Mouse (Mus musculus) brain, adult 2 months (tissue): ENCODE data around the gene Hist1h4f.

Experiments
- DNase-seq: peaks from one replicate; pipeline ENCODE4 v3.0.0; 2011; ENCODE audit warnings: low read depth, low spot score

Gene Hist1h4f

DNA sequence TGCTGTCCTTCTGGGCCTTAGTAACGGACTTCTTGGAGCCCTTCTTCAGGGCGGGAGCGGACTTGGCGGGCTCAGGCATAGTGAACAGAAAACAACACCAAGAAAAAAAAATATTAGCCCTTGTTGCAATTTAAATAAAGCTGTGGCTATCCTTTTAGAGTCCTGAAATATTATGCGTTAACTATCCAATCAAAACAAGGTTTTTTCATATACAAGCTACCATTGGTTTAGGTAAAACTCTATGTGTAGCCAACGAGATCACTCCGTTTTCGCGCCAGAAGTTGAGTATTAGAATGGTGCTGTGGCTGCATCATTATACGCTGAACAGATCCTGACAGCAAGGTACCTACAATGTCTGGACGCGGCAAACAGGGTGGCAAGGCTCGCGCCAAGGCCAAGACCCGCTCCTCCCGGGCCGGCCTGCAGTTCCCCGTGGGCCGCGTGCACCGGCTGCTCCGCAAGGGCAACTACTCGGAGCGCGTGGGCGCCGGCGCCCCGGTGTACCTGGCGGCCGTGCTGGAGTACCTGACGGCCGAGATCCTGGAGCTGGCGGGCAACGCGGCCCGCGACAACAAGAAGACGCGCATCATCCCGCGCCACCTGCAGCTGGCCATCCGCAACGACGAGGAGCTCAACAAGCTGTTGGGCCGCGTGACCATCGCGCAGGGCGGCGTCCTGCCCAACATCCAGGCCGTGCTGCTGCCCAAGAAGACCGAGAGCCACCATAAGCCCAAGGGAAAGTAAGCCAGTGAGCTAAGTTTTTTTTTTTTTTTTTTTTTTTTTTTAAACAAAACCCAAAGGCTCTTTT is 17.7 kb downstream of the Hist1h4f start, which contains the start of gene Hist1h2af:
Gene Hist1h2af, plus strand, starts transcription at position 347 of the 808 bp plus-strand sequence.
- DNase-seq, result peak; percentile 95

DNA sequence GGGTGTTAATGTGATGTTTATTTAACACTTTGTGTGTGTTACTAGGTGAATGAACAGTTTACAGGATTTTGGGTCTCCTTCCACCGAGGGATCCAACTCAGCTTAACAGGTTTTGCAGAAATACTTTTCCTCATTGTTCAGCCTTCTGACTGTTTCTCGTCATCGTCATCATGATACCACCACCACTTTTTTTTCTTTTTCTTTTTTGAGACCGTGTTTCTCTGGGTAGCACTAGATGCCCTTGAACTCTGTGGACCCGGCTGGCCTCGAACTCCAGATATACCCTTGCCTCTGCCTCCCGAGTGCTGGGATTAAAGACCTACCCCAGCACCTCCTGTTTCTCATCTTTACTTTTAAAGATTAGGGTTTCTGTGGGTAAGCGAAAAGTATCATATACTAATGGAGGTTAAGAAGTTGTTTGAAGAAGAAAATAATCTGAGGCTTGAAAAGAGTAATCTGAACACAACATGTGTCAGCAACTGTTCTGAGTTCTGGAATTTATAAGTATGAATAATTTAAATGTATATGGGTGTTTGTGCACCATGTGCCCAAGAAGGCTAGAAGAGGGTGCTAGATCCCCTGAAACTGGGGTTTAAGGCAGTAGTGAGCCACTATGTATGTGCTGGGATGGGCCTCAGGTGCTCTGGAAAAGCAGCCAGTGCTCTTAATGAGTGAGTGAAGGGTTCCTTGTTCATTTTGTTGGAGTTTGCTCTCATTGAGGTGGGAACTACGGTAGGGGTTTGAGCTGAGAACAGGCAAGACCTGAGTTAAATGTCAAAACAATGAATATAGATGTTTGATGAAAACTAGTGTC is 19.0 kb downstream of the Hist1h4f start:
- no peak for DNase-seq

DNA sequence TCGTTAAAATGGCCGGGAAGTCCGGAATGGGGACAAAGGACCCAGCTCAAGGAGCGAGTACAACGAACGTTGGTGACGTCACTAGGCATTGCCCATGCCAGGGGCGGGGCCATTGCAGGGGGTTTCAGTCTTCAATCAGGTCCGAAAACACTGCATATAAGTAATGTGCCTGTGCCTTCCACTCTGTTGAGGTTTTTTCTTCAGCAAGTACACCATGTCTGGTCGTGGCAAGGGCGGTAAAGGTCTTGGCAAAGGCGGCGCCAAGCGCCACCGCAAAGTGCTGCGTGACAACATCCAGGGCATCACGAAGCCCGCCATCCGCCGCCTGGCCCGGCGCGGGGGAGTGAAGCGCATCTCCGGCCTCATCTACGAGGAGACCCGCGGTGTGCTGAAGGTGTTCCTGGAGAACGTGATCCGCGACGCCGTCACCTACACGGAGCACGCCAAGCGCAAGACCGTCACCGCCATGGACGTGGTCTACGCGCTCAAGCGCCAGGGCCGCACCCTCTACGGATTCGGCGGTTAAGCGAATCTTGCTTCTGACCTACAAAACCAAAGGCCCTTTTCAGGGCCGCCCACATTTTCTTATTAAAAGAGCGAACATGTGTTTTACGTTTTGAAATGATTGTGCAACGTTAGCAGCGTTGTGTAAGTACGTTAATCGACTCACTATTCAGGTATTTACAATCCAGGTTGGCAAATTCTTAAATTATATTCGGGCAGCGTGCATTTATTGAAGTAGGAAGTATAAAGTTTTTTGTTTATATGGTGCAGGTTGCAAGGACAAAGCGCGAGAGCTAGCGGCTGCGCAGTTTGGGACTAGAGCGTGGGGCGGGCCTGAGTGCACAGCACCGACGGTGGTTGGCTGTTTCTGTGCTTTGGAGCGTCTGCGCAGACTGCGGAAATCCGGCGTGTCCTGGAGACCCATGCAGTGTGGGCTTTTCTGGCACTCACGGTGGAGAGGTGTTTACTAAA is 20.3 kb downstream of the Hist1h4f start, which contains the start of gene Hist1h4h:
Gene Hist1h4h, plus strand, starts transcription at position 150 of the 975 bp plus-strand sequence.
- peak; percentile 99 for DNase-seq

DNA sequence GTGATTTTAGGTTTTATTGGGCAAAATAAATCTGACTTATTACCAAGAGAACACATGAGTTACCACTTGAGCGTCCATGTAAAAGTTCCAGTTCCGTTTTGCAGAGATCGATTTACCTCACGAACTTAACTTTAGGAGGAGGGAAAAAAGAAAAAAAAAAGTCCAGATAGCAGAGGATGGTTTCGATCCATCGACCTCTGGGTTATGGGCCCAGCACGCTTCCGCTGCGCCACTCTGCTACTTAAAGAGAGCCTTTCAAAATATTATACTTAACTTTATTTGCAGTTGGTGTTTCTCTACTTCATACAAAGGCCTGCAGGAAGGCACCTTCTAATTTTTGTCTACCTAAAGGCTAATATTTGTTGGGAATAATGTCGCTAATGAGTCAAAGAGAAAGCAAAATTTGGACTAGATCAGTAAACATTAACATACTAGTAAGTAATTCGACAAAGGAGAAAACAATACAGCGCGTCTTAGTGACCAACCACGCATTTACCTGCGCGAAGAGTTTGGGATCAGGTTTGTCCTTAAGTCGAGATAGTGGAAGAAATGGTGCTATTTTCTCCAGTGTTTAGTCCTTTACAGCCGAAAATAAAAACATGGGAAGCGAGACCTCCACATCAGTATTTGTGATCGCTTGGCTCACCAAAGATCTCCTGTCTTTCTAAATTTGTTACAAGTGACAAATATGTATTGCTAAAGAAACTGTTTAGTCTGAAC is 21.1 kb downstream of the Hist1h4f start:
- DNase-seq, result peak; percentile 68

DNA sequence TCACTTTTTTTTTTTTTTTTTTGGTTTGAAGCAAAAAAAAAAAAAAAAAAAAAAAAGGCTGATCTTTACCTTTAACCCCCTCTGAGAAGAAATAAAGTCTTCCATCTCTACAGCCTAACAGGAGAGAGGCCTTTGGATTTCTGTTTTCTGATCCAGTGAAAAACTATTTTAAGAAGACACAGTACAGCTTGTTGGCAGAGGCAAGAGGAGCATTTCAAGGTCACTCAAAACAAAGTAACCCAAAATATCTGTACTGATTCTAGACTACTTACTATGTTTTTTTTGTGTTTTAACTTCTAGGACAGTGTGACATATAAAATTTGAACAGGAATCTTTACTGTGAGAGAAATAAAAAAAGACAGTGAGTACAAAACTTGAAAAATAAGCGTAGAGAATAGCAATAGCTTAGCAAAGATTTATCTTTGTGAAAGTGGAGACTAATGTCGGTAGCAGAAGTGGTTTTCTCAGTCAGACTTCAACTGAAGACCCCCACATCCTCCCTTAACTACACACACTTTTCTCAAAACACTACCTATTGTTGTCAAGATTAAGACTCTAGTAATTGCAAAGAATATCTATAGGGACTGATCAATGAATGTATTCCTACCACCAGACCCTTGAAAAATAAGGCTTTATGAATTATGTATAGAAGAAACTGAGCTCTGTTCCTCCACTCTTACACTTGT is 21.8 kb downstream of the Hist1h4f start:
- no peak for DNase-seq

DNA sequence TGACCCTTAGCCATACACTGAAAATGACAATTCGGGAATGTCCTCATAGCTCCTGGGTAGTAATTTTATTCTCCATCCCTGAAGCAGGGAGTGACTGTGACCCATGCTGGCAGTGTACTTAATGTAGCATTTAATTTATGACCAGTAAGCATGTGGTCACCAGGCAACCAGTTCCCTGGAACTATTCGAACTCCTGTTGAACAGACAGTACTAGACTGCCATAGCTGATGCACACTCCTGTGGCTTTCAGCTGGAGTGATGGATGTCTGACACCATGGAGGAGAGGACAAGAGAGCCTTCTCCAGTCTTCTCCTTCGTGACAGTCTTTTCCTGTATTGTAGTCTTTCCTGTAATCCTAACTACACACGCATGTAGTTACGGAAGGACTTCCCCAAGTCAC is 22.4 kb downstream of the Hist1h4f start:
- no peak for DNase-seq

DNA sequence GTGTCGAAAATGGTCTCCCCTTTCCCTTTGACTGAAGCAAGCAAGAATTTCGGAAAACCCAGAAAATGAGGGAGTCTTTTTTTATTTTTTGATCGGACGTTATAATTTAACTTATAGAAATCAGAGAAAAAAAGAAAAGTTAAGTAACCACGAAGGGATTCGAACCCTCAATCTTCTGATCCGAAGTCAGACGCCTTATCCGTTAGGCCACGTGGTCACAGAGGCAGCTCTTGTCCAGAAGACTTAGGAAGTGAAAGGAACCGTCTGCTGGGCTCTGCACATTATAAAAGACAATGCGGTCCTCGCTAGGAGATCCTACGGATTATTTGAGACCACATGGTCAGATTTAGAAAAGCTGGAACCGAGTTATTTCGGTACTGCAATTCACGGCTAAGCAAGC is 25.1 kb downstream of the Hist1h4f start:
- peak; percentile 96 for DNase-seq

DNA sequence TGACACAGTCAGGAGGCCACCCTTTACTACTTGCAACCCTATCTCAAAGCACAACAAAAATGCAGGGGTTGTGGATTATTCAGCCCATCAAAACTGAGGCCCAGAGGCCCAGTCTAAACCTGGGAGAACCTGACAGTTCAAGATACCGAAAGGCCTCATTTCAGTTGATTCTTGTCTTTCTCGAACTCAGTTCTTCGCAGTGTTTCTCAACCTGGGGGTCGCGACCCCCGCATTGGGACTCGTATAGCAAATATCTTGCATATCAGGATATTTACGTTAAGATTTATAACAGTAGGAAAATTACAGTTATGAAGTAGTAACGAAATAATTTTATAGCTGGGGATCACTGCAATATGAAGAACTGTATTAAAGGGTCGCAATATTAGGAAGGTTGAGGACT is 25.5 kb downstream of the Hist1h4f start:
- DNase-seq, result no peak

DNA sequence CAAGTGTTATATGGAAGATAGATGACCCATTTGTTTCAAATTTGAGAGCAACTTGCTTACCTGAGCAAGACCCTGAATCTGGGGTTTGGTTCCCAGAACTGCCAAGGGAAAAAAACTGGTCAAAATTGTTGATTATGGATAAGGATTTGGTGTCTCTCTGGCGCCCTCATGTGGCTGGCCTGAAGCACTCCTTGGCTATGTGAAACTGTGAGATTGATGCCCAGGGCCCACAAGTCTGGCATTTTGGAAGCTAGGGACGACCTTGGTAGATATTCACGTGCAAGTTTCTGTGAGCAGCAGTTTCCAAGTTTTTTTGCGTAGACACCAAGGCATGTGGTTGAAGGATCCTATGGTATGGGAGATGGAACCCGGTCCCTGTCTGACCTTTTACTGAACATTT is 26.8 kb downstream of the Hist1h4f start:
- DNase-seq, result peak; percentile 91

DNA sequence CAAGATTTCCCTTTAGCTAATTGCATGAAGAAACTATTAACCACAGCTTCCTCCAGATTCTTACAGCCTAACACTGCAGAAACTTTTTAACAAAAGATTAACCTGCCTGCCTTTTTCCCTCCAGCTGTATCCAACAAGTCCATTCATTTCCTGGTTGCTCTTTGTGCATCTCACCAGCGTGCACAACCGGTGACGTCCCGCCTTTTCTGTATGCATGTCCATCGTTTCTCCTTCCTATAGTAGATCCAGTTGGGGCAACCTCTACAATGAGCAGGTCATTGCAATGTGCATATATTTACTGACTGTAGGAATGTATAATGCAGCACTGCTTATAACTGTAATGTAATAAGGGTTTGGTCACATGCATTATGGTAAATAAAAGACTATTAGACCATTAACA is 27.5 kb downstream of the Hist1h4f start:
- DNase-seq, result no peak

DNA sequence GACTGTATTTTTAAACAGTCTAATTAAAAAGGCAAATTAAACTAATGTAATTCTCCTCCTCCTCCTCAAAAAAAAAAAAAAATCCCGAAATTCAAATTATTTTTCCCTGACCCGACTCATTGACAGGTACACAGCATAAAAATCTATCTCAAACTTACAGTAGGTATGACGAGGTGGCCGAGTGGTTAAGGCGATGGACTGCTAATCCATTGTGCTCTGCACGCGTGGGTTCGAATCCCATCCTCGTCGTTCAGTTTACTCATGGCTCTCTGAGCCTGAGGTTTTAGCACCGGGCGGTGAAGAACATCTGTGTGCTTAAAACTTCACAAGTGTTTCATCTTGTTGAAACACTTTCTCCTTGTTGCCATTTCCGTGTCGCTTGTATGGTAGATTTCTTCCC is 29.7 kb downstream of the Hist1h4f start:
- peak; percentile 85 for DNase-seq

DNA sequence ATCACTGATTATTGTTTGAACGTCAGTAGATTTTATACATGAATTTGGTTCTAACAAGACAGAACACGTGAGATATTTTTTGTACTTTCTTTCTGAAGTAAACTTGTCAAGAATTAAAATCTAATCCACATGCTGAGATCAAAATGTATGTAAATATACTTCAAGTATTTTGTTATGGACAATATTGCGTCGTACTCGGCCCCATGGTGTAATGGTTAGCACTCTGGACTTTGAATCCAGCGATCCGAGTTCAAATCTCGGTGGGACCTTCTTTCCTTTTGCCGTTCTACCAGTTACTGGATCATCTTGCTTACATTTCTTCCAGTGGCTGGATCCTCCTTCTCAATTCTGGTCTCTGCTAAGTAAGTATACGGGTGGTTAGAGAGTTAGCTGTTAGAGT is 32.0 kb downstream of the Hist1h4f start:
- peak; percentile 78 for DNase-seq

DNA sequence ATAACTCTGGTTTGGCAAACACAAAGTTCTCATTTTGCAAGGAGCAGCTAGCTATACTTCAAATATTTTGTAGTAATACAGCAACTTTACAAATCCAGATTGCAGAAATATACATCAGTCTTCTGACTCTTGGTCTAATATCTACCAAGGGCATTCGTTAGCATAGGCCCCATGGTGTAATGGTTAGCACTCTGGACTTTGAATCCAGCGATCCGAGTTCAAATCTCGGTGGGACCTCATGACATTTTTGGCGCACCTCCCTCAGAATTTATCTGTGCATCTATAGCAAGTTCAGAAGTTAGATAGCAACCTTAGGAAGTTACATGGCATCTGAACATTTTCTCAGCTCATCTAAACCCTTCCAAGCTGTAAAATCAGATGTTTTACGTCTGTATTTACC is 32.6 kb downstream of the Hist1h4f start:
- peak; percentile 79 for DNase-seq

DNA sequence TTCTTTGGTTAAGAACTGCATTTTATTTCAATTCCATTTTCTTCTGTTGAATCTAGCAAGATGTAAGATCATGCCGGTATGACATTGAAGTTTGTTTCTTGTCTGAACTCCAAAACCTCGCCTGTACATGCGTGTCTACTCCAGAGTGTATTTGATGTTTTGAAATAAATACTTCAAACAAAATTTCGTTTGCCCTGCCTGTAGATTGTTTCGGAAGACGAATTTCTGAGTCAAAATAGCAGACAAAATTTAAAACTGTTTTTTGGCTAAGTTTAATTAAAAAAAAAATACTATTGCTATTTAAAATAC is 33.2 kb downstream of the Hist1h4f start:
- DNase-seq, result no peak

DNA sequence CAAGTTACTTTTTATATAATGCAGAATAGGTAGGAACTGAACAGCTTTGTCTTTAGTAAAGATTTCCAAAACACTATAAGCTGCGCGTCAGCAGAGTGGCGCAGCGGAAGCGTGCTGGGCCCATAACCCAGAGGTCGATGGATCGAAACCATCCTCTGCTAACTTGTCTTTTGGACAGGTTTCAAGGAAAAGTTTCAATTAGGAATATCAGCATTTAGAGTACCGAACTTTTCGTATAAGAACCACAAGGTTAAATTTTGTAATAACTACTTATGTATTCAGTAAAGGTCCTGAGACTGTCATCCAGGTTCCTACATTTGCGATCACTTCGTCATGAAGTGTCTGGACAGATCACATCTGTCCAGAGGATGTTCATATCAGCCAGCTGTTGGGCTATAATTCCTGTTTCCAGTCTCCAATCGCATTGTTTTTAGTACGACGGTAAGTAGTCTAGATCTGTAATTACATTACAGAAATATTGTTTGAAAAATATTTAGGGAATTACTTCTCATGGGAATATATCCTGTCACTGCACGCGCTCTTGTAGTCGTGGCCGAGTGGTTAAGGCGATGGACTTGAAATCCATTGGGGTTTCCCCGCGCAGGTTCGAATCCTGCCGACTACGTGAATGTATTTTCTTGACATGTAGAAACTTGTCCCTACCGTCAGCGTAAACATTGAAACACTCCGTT is 33.7 kb downstream of the Hist1h4f start:
- peak; percentile 88 for DNase-seq

DNA sequence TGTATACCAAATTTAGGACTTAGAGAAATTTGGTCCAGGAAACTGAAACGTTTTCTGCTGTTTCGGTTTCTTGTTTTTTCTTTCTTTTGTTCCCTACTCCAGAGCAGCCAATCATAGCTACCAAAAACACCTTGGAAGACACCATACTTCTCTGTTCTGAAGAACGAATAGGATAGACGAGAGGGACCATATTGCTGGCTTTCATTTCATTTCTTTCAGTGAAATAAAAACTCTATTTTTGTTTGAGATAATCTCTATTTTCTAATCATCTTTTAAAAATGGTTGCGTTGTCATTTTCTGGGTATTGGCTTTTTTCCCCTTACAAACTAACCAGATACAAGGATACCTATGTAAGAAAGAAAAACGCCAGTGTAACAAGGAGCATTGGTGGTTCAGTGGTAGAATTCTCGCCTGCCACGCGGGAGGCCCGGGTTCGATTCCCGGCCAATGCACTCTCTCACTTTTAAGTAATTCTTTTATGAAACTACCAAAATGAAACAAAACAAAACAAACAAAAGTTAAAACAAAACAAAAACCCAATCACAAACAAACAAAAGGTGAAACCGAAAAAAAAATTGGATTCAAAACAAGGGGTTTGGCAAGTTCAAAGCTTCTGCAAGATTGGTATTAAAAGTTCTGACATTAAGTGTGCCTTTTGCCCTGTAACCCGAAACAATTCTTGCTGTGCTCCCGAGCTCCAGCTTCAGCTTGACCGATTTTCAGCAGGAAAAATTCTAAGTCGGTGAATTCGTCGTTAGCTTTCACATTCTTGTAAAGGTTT is 34.4 kb downstream of the Hist1h4f start:
- DNase-seq, result peak; percentile 83

DNA sequence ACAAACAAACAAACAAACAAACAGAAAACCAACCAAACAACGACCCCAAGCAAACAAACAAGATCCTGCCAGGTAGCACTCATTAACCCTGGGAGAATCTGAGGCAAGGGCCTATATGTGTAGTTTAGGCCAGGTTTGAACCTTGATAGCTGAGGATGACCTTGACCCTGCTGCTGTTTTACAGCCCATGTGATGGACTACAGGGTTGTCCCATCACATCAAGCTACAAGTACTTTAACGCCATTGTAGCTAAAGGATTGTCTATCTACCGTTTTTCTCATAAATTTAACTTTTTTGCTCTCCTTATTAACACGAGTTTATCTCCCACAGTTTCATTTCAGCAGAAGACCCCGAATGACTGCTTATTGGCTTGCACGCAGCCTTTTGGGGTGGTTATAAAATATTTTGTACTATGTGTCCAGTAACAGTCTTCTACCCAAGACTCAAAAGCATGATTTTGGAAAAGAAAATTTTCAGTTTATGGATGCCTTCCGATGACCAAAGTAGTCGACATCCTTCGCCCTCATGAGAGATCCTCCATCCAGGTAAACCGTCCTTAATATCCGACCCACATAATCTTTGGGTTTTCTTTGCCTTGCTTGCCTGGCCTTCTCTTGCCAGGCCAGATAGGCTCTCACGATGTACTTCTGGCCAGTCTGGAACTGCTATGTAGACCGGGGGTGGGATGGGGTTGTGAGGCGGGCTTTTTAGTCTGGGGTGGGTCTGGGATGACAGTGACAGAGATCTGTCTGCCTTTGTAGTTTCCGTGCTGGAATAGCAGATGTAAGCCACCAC is 35.4 kb downstream of the Hist1h4f start:
- no peak for DNase-seq

DNA sequence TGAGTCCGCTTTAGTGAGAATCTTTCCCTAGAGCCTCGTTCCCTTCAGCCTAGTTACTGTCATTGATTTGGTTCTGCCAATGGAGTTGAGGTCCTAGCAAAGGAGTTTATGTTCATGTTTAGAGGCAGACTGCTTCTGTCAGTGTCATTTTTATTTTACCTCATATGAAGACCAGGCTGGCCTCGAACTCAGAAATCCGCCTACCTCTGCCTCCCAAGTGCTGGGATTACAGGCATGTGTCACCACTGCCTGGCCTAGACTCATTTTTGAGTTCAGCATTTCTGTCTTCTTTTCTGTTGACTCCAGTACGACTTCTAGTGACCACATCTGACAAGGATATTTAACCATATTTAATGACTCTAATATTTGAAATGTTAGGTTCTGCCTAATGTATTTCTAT is 36.2 kb downstream of the Hist1h4f start:
- DNase-seq, result no peak
